Mouse (Mus musculus): ENCODE data around the gene Clybl. TPM values are rescaled to one million over a fixed set of nuclear protein-coding genes. Genes with fewer than 3 reads are reported as not detected.

The Clybl gene
- total RNA-seq, 2 experiments from 2014 or later = 17.9 to 23.4 TPM

GRCm38 (mm10) chr14:122374285-122374997 is 192.9 kb downstream of the Clybl start:
- intact Hi-C loops (cut with DNase I) = no loop called here
- no peak for DNase-seq (ENCODE audit: low spot score in 2 of 2)

GRCm38 (mm10) chr14:122375070-122375811 is 193.7 kb downstream of the Clybl start:
- DNase-seq (ENCODE audit: low spot score in 2 of 2) = no peak
- intact Hi-C loops (cut with DNase I) = loop anchor here (5.0 kb wide), 1 partner anchor 97 kb away; no protein-coding TSS in a partner anchor

GRCm38 (mm10) chr14:122376482-122377143 is 195.1 kb downstream of the Clybl start:
- no peak for DNase-seq (ENCODE audit: low spot score in 2 of 2)

GRCm38 (mm10) chr14:122377681-122378080 is 196.2 kb downstream of the Clybl start:
- intact Hi-C loops (cut with DNase I) = loop anchor here (5.0 kb wide), 1 partner anchor 95 kb away; no protein-coding TSS in a partner anchor
- DNase-seq (ENCODE audit: low spot score in 2 of 2) = no peak

More at GRCm38 (mm10) chr14:122376482-122377143, 195.1 kb downstream of the Clybl start:
- intact Hi-C loops (cut with DNase I) = loop anchor here (5.0 kb wide), 1 partner anchor 96 kb away; no protein-coding TSS in a partner anchor

DNA sequence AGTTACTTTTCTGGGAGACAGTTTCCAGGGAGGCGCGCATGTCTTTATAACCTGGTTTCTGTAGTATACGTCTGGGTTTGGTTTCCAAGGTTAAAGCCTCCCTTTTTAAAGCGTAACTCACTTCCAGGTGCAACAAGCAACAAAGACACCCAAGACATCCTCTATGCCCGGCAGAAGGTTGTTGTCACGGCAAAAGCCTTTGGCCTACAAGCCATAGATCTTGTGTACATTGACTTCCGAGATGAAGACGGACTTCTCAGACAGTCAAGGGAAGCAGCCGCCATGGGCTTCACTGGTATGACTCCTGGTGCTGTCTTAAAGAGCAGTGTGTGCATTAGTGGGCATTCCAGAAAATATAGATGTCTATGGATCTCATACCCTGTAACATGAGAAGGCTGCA is 197.6 kb downstream of the Clybl start:
- no peak for DNase-seq (ENCODE audit: low spot score in 2 of 2)
- intact Hi-C loops (cut with DNase I) = loop anchor here (5.0 kb wide), 1 partner anchor 93 kb away; no protein-coding TSS in a partner anchor

DNA sequence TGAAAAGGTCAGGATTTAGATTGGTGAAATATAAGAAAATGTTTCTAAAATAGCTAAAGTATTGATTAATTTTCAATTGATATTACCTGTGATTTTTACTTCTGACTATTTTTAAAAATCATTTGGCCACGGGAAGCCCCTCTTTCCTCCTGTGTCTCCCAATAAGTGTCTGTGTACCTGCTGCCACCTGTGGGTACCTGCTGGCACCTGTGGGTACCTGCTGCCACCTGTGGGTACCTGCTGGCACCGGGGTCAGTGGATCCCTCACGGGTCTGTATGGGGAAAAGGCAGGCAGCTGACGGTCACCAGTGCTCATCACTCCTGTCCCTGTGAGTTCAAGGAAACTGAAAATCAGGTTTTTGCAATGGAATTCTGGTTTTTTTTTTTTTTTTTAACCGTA is 198.5 kb downstream of the Clybl start:
- intact Hi-C loops (cut with DNase I) = loop anchor here (5.0 kb wide), 1 partner anchor 92 kb away; no protein-coding TSS in a partner anchor
- DNase-seq (ENCODE audit: low spot score in 2 of 2) = no peak

GRCm38 (mm10) chr14:122380896-122381845 is 199.7 kb downstream of the Clybl start:
- intact Hi-C loops (cut with DNase I) = no loop called here
- no peak for DNase-seq (ENCODE audit: low spot score in 2 of 2)

DNA sequence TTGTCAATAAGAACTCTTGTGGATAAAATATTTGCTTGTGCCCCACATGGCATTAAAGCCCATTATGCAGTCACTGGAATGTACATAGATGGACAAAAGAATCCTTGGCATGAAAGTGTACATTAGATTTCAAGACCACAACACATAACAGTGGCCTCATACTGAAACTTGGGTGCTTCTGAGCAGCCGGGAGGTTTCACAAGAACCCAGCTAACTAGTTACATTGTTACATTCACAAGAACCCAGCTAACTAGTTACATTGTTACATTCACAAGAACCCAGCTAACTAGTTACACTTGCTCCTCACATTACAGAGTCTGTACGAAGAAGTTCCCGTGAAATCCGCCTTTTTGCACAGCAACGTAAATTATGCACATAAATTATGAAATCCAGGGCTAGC is 200.8 kb downstream of the Clybl start:
- intact Hi-C loops (cut with DNase I) = no loop called here
- DNase-seq (ENCODE audit: low spot score in 2 of 2) = no peak

GRCm38 (mm10) chr14:122383931-122384330 is 202.4 kb downstream of the Clybl start:
- intact Hi-C loops (cut with DNase I) = no loop called here
- DNase-seq (ENCODE audit: low spot score in 2 of 2) = no peak

DNA sequence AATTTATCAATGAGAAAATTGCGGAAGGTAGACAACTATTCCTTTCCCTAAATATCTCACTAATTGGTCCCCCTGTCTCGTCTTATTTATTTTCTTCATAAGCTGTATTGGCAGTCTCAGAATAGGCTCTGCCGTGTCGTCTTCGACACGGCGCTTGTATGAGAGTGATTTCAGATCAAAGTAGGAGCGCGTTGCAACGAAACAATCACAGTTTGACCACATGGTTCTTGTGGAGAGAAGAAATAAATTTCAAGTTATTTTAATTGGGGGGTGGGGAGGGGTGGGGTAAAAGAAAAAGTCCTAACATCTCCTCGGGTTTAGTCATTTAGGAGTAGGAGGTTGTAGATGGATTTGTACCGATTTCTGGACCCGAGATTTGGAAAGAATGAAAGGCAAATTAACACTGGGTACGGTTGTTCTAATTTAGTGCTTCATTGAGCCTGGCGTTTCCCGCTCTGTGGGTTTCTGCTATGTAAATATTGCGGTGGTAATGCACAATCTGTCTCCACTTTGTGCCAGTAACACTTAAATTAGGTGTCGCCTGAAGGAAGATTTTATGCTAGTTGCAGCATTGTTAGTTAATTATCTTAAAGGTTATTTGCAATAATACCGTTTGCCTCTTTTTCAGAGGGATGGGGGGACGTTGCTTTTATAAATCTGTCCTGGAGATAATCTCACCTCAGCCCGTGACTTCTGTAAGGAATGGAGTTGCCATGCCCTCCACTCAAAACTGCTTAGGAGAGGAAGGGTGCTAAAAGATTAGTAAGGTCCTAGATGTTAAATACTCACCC is 203.1 kb downstream of the Clybl start:
- DNase-seq (ENCODE audit: low spot score in 2 of 2) = no peak
- intact Hi-C loops (cut with DNase I) = no loop called here

DNA sequence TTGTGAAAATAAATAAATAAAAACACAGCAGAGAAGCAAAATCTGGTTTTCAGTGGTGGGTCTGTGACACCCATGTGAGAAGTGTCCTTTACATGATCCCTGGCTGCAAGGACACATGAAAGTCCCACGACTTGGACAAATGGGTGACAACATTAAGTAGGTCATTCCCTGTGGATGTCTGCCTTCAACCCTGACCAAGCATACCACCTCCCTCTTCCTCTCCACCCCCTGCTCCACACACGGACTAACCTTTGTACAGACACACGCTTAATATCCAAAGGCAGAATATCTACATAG is 203.7 kb downstream of the Clybl start:
- intact Hi-C loops (cut with DNase I) = no loop called here
- DNase-seq (ENCODE audit: low spot score in 2 of 2) = no peak

GRCm38 (mm10) chr14:122385758-122386157 is 204.3 kb downstream of the Clybl start:
- DNase-seq (ENCODE audit: low spot score in 2 of 2) = no peak
- intact Hi-C loops (cut with DNase I) = no loop called here

DNA sequence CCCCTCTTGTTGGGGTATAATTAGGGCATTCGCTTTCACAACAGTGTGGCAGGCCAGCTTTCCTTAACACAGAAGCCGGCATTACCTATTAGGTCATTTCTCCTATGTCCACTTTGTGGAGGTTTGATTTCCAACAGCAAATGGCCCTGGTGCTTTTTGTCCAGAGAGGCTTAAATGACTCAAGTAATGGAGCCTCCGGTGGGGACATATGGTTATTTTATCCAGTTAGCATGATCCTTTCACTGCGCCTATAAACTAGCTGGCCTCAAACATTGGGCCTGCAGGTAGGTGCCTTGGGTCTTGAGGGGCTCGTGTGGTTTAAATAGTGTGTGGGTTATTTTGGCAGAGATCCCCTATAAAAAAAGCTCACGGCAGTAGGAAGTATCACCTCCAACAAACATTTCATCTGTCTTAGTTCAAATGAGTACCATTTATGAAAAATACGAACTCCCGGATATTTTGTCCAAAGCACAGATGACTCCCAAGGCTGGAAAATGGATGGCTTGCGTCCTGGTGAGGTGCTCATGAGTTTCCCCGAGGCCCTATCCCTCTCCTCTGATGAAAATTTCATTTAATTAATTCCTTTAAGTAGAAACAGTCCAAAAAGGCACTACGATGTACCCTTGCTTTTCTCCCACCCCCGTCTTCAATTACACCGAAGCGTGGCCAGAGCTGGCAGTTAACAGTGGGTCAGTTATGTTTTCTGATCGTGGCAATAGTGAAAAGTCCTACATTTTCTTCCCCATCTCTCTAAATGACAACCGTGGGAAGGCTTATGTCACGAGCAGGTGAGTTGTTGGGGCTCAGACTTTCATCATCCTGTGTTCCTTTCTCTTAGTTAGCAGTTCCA is 205.0 kb downstream of the Clybl start:
- no peak for DNase-seq (ENCODE audit: low spot score in 2 of 2)
- intact Hi-C loops (cut with DNase I) = no loop called here

- intact Hi-C loops (cut with DNase I) = no loop called here
- DNase-seq (ENCODE audit: low spot score in 2 of 2) = no peak
Measured at GRCm38 (mm10) chr14:122387781-122388180, 206.3 kb downstream of the Clybl start.

- intact Hi-C loops (cut with DNase I) = no loop called here
- DNase-seq (ENCODE audit: low spot score in 2 of 2) = no peak
Measured at GRCm38 (mm10) chr14:122388431-122389031, 207.0 kb downstream of the Clybl start.

DNA sequence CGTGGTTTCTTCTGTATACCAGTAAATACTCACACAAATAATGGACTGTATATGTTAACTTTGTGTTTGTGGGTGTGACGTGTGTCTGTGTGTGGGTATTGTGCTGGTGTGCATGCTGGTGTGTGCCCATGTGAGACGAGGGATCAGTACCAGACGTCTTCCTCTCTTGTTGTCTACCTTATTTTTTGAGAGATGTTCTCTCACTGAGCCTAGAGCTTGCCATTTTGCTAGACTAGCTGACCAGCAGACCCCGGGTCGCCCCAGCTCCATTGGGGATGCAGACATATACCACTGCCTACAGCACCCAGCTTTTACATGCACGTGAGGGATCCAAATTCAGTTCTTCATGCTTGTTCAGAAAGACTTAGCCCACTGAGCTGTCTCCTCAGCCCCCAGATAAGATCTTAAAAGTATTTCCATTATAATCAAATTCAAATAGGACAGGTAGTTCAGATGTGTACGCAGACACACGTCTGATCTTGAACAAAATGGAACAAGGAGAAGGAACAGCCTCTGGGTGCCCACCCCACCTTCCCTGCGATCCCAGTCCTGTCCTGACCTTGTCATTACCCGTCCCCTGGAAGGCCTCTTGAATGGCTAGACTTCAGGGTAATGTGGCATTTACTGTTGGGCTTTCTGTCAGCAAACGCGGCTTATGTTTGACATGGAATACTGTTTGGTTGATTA is 208.3 kb downstream of the Clybl start:
- intact Hi-C loops (cut with DNase I) = no loop called here
- no peak for DNase-seq (ENCODE audit: low spot score in 2 of 2)

GRCm38 (mm10) chr14:122390935-122391334 is 209.4 kb downstream of the Clybl start:
- no peak for DNase-seq (ENCODE audit: low spot score in 2 of 2)
- intact Hi-C loops (cut with DNase I) = no loop called here

Data from left cerebral cortex, postnatal 14 days (tissue).